Mouse (Mus musculus): ENCODE data around the gene Plekha6.

DNA sequence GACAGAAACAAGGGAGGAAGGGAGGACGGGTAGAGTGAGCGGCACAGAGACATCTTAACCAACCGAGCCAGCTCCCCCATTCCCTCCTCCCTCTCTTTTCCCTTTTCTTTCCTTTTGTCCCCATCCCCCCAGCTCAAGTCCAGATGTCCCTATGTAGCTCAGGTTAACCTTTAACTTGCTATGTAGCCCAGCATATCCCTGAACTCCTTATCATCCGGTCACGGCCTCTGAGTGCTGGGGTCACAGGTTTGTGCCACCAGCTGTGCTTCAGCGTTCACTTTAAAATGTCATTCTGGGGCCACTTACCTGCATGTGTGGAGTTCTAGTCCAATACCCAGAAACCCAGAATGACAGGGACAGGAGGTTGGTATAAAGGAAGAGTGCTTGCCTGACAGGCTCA lies 39.9 kb upstream of the Plekha6 start:
- no peak for TF ChIP-seq CTCF (IDR thresholded peaks at IDR 0.05 in 2 of 3, conservative IDR thresholded peaks at IDR 0.05 in 1 of 3; ENCODE audit: control insufficient read depth in 1 of 3, insufficient read depth in 1 of 3, low read depth in 2 of 3, low read length in 3 of 3, poor library complexity in 1 of 3, severe bottlenecking in 1 of 3)
- TF ChIP-seq RAD21 (IDR thresholded peaks at IDR 0.05; ENCODE audit: low read depth, low read length): no peak
- TF ChIP-seq POLR2A (IDR thresholded peaks at IDR 0.05; ENCODE audit: control insufficient read depth in 1 of 2, insufficient read depth in 1 of 2, low read depth in 1 of 2, low read length in 2 of 2, poor library complexity in 1 of 2): no peak
- TF ChIP-seq TAL1 (IDR thresholded peaks at IDR 0.05; ENCODE audit: low read length): no peak
- TF ChIP-seq KAT2A (conservative IDR thresholded peaks at IDR 0.05; ENCODE audit: low read depth, low read length): no peak
- no peak for TF ChIP-seq CHD1 (IDR thresholded peaks at IDR 0.05; ENCODE audit: low read depth, low read length)
- no peak for TF ChIP-seq USF1 (IDR thresholded peaks at IDR 0.05; ENCODE audit: low read depth, low read length)
- TF ChIP-seq MEF2A (IDR thresholded peaks at IDR 0.05; ENCODE audit: extremely low read depth, insufficient replicate concordance, low read depth, low read length, poor library complexity, severe bottlenecking): no peak
- no peak for TF ChIP-seq MAX (IDR thresholded peaks at IDR 0.05; ENCODE audit: low read length)
- TF ChIP-seq E2F4 (IDR thresholded peaks at IDR 0.05; ENCODE audit: borderline replicate concordance, low read depth, low read length): no peak
- no peak for TF ChIP-seq ETS1 (IDR thresholded peaks at IDR 0.05; ENCODE audit: low read depth, low read length)

Data from MEL (cell line).